Mouse (Mus musculus) neural tube, embryonic 12.5 days (tissue): ENCODE measurements at regions not wholly inside any gene's neighbourhood (a gene's known extent, or its start where the extent isn't known, plus 50 kb on each side); places are given as distances from the start of the nearest gene placed in this dataset.

Experiments
- ATAC-seq: fragments of 200-750 bp; cut with Nextera tagmentation; 2 replicates; pipeline ENCODE4 v1.8.0; 2017; ENCODE audit warnings: low read depth, mild to moderate bottlenecking, moderate TSS enrichment, moderate library complexity; ENCODE audit not compliant: low FRiP score
- H3K27ac ChIP-seq: fragments of 300-500 bp; sonication (generic); 2 replicates; pipeline ENCODE4 v1.5.1; 2016
- H3K27me3 ChIP-seq: fragments of 300-500 bp; sonication (generic); replicated peaks from 2 replicates; pipeline ENCODE4 v1.6.1; 2016; ENCODE audit warnings: mild to moderate bottlenecking
- H3K36me3 ChIP-seq: fragments of 300-500 bp; sonication (generic); 2 replicates; pipeline ENCODE4 v1.6.1; 2016; ENCODE audit warnings: mild to moderate bottlenecking
- H3K4me1 ChIP-seq: fragments of 300-500 bp; sonication (generic); 2 replicates; pipeline ENCODE4 v1.6.1; 2016
- H3K4me2 ChIP-seq: fragments of 300-500 bp; sonication (generic); replicated peaks from 2 replicates; pipeline ENCODE4 v1.6.1; 2016; ENCODE audit warnings: mild to moderate bottlenecking
- H3K4me3 ChIP-seq: fragments of 300-500 bp; sonication (generic); 2 replicates; pipeline ENCODE4 v1.5.1; 2016
- H3K9ac ChIP-seq: fragments of 300-500 bp; sonication (generic); 2 replicates; pipeline ENCODE4 v1.6.1; 2016; ENCODE audit warnings: mild to moderate bottlenecking
- H3K9me3 ChIP-seq: fragments of 300-500 bp; sonication (generic); 2 replicates; pipeline ENCODE4 v1.6.1; 2016; ENCODE audit warnings: mild to moderate bottlenecking
- WGBS: fragments of 180-500 bp; shearing (Covaris S2); methylation state at CpG from one replicate; pipeline ENCODE4 v1.1.7; 2016; 5-methylcytosine and 5-hydroxymethylcytosine counted together

DNA sequence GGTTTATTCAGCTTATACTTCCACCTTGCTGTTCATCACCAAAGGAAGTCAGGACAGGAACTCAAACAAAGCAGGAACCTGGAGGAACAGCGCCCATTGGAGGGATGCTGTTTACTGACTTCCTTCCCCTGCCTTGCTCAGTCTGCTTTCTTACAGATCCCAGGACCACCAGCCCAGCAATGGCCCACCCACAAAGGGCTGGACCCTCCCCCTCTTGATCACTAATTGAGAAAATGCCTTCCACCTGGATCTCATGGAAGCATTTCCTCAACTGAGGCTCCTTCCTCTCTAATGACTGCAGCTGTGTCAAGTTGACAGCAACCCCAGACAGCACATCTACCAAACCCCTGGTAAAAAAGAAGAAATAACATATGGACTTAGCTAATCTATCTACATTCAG lies 312.7 kb downstream of the Sox4 start:
- WGBS: 88% methylated on average over 1 of the region's 1 CpGs

DNA sequence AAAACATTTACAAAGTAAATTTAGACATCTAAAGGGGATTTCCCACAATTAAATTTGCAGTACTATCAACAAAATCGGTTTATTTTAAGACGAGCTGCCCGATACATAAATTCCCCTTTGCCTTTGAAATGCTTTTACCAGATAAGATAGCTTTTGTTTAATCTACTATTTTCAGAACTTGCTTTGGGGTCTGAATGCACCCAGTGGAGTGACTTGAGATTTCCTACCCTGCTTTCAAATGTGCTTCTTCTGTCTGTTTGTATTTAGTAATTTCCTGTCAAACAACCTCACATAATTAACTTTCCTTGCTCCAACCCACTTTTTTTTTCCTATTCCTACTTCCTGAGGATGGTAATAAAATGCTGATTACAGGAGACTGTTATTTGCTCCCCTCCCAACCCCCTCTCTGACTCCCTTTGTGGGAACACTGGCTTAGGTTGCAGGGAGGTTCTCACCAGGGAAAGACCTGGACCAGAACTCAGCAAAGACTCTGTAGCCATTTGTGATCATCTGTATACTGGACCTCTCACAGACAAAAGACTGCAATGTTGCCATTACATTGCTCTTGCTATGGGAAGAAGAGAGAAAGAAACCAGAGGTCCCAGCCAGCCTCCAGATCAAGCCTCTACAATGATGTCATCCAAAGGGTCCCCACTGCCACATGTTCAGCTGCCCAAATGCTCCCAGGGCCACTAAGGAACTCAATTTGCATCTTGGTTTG lies 318.1 kb downstream of the Sox4 start:
- Histone ChIP-seq H3K9ac (no peak overlapping the region), H3K4me2 (no peak overlapping the region), H3K9me3 (0 out of 2 replicates have a peak, but pooled peaks cover 5% of the 10 kb centered on the region), H3K36me3 (no peaks in the 10 kb centered on the region), H3K4me3 (no peak overlapping the region), H3K27me3 (no peaks in the 10 kb centered on the region), H3K4me1 (peaks cover 14% of the 10 kb centered on the region), H3K27ac (no peak overlapping the region)
- WGBS: 68% methylated on average over 3 of the region's 3 CpGs
- ATAC-seq: 0 out of 2 replicates have a peak, but pooled peaks have one; percentile 33

More for the DNA sequence above, 312.7 kb downstream of the Sox4 start:
- ATAC-seq: no peak
- H3K4me3 ChIP-seq: no peak overlapping the region
- H3K4me2 ChIP-seq: no peak overlapping the region
- H3K4me1 ChIP-seq: peaks cover under 1% of the 10 kb centered on the region; the same call in 1 of the 2 replicates
- no peaks in the 10 kb centered on the region for H3K27me3 ChIP-seq
- 0 out of 2 replicates have a peak, but pooled peaks cover 3% of the 10 kb centered on the region for H3K36me3 ChIP-seq
- H3K9ac ChIP-seq: no peak overlapping the region
- no peaks in the 10 kb centered on the region for H3K9me3 ChIP-seq
- H3K27ac ChIP-seq: no peak overlapping the region

DNA sequence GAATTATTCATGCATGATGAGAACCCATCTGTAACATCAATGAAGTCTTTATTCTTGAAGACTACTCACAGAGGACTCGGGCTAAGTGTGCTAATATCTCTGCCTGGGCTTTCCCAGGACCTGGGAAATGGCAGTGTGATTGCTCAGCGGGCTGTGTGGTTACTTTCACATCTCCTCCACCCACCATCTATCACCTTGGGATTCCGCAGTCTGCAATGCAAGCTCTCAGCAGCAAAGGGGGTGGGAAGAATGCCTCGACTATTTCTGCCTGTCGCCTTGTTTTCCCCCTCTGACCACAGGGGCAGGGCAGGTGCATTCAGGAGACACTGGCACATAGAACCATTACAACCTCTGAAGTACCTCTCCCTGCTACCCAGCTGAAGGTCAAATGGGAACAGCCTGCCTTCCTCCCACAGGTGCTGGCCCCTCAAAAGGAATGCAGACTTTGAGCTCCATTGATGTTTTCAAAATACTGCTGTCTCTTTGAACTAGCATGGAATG lies 319.9 kb downstream of the Sox4 start:
- no peak overlapping the region for H3K4me2 ChIP-seq
- no peak overlapping the region for H3K27ac ChIP-seq
- H3K4me3 ChIP-seq: no peak overlapping the region
- H3K36me3 ChIP-seq: no peaks in the 10 kb centered on the region
- peak; percentile 19 for ATAC-seq
- H3K27me3 ChIP-seq: no peaks in the 10 kb centered on the region
- H3K9ac ChIP-seq: no peak overlapping the region
- 0 out of 2 replicates have a peak, but pooled peaks cover 5% of the 10 kb centered on the region for H3K9me3 ChIP-seq
- 25% methylated on average over 5 of the region's 5 CpGs for WGBS
- peaks cover 26% of the 10 kb centered on the region for H3K4me1 ChIP-seq

DNA sequence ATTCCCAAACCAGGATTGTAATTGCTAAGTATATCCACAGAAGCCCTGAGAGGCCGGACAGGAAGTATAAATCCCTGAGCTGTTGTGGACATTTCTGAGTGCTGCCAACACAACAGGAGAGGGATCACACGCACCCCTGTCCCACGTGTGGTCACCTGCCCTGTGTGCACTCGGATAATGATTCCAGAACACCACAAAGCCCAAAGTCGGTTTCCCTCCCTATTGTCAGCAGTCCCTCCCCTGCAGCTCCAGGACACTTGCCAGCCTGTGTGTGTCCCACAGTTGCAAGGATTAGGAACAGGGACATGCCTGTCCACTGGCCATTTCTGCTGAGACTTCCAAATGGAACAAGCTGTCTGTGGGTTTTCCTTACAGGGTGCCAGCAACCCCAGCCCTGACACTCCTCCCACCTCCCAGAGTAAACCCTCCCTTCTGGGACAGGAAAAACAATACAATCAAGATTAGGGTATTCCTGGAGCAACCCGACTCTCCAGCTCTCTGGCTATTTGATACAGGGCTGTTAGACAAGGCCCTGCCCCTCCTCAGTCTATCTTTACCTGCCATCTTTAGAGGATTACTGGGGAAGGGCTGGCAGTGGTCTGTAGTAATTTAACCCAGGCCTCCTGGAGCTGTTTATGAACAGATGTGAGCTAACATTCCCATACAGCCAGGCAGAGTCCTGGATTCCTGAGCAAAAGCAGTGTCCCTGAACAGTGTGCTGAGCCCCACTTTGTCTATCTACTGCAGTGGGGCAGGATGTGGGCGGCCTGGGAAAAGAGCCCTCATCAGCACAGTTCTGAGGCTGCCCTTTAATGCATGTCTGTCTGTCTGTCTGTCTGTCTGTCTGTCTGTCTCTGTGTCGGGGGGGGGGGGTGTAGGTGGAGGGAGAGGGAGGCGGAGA lies 323.8 kb downstream of the Sox4 start:
- Histone ChIP-seq H3K9ac (no peak overlapping the region), H3K9me3 (0 out of 2 replicates have a peak, but pooled peaks cover 5% of the 10 kb centered on the region), H3K36me3 (no peaks in the 10 kb centered on the region), H3K4me2 (no peak overlapping the region), H3K27ac (no peak overlapping the region), H3K27me3 (no peaks in the 10 kb centered on the region), H3K4me3 (no peak overlapping the region), H3K4me1 (peaks cover 21% of the 10 kb centered on the region)
- 49% methylated on average over 9 of the region's 9 CpGs for WGBS
- ATAC-seq: 0 out of 2 replicates have a peak, but pooled peaks have one; percentile 11

DNA sequence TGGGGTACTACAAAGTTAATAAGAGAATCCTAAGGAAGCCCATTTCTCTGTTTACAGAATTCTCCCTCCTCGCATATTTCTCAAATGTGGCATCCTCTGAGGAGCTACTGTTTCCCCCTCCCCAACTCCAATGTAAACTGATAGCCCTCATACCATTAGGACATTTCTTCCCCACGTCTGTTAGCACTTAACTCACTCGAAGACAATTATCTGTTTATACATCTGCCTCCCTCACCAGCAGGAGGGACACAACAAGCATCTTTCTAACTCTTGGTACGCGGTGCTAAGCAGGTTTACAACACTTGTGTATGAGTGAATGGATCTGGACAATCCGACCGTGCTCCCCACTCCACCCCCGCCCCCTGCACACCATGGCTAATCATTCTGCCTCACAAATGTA lies 324.8 kb downstream of the Sox4 start:
- no peak for ATAC-seq
- Histone ChIP-seq H3K4me3 (no peak overlapping the region), H3K27me3 (no peaks in the 10 kb centered on the region), H3K36me3 (no peaks in the 10 kb centered on the region), H3K9me3 (0 out of 2 replicates have a peak, but pooled peaks cover 5% of the 10 kb centered on the region), H3K4me1 (peaks cover 20% of the 10 kb centered on the region), H3K4me2 (no peak overlapping the region), H3K27ac (no peak overlapping the region), H3K9ac (no peak overlapping the region)
- WGBS: 49% methylated on average over 8 of the region's 8 CpGs

DNA sequence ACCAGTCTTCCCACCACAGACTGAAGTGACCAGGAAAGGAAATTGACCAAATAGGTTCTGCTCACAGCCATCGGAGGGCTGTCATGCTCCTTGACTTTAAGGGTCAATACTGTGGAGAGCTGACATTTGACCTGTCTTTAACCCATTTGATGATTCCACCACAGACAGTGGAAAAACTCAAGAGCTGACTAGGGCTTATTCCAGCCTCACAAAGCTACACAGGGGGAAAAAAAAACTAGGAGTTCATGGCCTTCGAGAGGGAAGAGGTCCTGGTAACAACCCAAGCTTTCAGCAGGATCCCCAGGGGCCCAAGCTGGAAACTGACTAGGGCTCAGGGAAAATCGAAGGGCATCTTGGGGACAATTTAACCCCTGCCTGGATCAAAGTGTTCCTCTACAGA lies 334.6 kb downstream of the Sox4 start:
- Histone ChIP-seq H3K4me1 (peaks cover 12% of the 10 kb centered on the region), H3K27me3 (no peaks in the 10 kb centered on the region), H3K9me3 (no peaks in the 10 kb centered on the region), H3K4me2 (no peak overlapping the region), H3K9ac (no peak overlapping the region), H3K36me3 (no peaks in the 10 kb centered on the region), H3K27ac (no peak overlapping the region), H3K4me3 (no peak overlapping the region)
- no peak for ATAC-seq
- WGBS: 24% methylated on average over 3 of the region's 3 CpGs

DNA sequence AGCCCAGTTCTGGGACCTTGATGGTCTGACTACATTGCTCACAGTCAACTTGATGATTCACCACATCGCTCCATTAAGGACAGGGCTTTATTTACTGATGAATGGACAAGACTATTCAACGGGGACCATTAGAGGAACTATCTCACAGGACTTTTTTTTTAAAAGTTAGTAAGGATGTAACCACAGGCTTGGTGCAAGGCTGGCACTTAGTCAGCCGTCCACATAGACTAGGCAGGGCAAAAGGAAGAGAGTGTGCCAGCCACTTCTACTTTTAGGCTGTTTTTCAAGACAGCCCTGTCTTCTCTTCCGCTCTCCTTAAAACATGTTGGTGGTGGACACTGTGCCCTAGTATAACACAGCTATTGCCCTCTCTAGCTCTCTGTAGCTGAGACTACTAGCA lies 336.0 kb downstream of the Sox4 start:
- no peak overlapping the region for H3K9ac ChIP-seq
- H3K9me3 ChIP-seq: no peaks in the 10 kb centered on the region
- H3K4me2 ChIP-seq: no peak overlapping the region
- H3K36me3 ChIP-seq: no peaks in the 10 kb centered on the region
- H3K4me1 ChIP-seq: peaks cover 12% of the 10 kb centered on the region
- ATAC-seq: no peak
- no peaks in the 10 kb centered on the region for H3K27me3 ChIP-seq
- 86% methylated on average over 4 of the region's 4 CpGs for WGBS
- H3K4me3 ChIP-seq: no peak overlapping the region
- H3K27ac ChIP-seq: no peak overlapping the region

DNA sequence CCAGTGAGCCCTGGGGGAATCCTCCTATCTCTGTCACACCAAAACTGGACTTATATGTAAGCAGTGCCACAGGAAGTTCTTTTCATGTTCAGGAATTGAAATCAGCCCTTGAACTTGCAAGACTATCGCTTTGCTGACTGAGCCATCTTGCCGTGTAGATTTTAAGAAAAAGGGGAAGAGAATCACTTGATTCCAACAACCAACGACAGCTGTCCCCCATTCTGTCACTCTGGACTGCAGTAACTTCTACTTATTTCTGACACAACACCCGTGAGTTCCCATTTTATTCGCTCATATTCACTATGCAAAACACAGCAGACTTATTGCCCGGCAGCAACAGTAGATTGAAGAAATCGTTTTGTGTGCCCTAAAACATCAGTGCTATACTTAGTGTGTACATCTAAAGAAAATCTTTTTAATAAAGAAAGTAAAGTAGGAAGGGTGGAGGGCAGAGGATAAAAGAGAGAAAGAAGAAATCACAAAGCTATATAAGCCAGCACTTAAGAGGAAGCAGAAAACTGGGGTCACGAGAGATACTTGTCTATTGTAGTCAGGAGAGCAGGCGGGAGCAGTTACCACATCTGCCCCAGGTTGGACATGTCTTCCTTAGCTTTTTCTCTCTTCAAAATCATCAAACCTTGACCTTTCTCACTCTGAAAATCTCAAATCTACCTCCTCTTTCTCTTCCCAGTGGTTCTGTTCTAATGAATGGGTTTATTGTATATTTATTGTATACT lies 336.7 kb downstream of the Sox4 start:
- no peak overlapping the region for H3K4me3 ChIP-seq
- no peak overlapping the region for H3K27ac ChIP-seq
- 85% methylated on average over 9 of the region's 9 CpGs for WGBS
- H3K27me3 ChIP-seq: no peaks in the 10 kb centered on the region
- H3K9me3 ChIP-seq: no peaks in the 10 kb centered on the region
- no peak overlapping the region for H3K4me2 ChIP-seq
- peaks cover 12% of the 10 kb centered on the region for H3K4me1 ChIP-seq
- ATAC-seq: no peak
- H3K36me3 ChIP-seq: no peaks in the 10 kb centered on the region
- no peak overlapping the region for H3K9ac ChIP-seq

DNA sequence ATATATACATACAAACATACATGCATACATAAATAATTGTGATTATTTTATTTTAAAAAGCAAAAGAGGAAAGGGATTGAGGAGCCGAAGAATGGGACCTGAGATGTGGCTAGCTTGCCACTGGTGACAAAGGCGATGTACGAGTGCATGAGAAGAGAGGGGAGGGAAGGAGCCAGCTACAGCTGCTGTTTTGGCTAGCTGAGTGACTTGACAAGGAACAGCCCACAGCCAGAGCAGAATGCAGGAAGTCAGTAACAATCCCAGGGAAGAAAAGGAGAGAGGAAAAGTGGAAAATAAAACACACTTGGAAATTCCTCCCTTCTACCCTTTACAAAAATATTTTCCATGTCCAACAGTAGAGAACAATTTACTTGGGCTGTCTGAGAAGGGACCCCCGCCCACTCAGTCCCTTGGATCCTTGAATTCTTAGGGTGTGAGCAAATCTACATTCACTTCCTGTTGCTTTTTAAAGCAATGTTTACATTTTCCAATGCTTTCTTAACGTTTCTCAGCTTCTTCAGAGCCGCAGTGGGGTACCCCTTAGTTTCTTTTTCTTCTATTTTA lies 345.9 kb downstream of the Sox4 start:
- Histone ChIP-seq H3K27ac (no peak overlapping the region), H3K4me1 (no peaks in the 10 kb centered on the region), H3K4me2 (no peak overlapping the region), H3K36me3 (no peaks in the 10 kb centered on the region), H3K9me3 (no peaks in the 10 kb centered on the region), H3K4me3 (no peak overlapping the region), H3K27me3 (no peaks in the 10 kb centered on the region), H3K9ac (no peak overlapping the region)
- ATAC-seq: no peak
- WGBS: 74% methylated on average over 6 of the region's 6 CpGs

DNA sequence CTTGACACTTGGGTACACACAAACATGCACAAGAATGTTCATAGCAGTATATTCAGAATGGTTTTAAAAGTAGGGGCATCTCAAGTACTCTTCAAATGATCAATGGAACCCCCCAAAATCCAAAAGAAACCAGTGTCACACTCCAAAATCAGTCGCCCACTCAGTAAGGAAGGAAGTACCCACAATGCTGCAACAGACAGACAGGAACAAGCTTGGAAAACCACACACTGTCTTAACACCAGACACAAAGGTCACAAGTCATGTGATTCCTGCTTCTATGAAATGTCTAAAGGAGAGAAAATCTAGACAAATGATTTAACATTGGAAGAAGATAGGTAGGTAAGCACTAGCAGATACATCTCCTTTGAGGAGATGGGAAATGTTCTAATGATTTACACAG lies 346.9 kb downstream of the Sox4 start:
- Histone ChIP-seq H3K9ac (no peak overlapping the region), H3K4me3 (no peak overlapping the region), H3K27me3 (no peaks in the 10 kb centered on the region), H3K36me3 (no peaks in the 10 kb centered on the region), H3K4me2 (no peak overlapping the region), H3K4me1 (no peaks in the 10 kb centered on the region), H3K9me3 (no peaks in the 10 kb centered on the region), H3K27ac (no peak overlapping the region)
- 95% methylated on average over 1 of the region's 1 CpGs for WGBS
- no peak for ATAC-seq

DNA sequence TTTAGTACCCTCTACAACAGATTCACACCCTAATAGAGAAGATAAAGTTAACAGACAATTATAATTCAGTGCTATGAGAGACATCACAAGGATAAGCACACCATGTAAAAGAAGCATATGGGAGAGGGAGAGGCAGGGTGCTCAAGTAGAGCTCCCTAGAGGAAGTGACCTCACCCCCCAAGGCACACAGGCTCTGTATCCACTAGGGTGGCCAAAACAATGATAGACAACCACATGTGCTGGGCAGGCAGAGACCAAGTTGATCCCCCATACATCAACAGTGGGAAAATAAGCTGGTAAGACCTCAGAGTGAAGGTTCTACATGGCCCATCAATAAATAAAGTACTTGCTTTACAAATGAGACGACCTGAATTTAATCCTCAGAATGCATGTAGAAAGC lies 347.7 kb downstream of the Sox4 start:
- 78% methylated on average over 1 of the region's 1 CpGs for WGBS
- Histone ChIP-seq H3K4me2 (no peak overlapping the region), H3K27me3 (no peaks in the 10 kb centered on the region), H3K9me3 (no peaks in the 10 kb centered on the region), H3K36me3 (no peaks in the 10 kb centered on the region), H3K9ac (no peak overlapping the region), H3K4me3 (no peak overlapping the region), H3K4me1 (0 out of 2 replicates have a peak, but pooled peaks cover 3% of the 10 kb centered on the region), H3K27ac (no peak overlapping the region)
- no peak for ATAC-seq
